Mouse (Mus musculus): ENCODE data around the gene Tctex1d2.

GRCm38 (mm10) chr16:32401335-32401965, 18.1 kb upstream of the Tctex1d2 start:
- TF ChIP-seq CTCF (IDR thresholded peaks at IDR 0.05; ENCODE audit: control insufficient read depth, insufficient read depth, low read length) (no peak), POLR2A (IDR thresholded peaks at IDR 0.05; ENCODE audit: borderline replicate concordance, control insufficient read depth, low read depth, low read length) (no peak)

All from bone marrow, adult 2 months (tissue).